Mouse (Mus musculus): Measurements from ENCODE around the gene AC129217.1.
A peak's percentile ranks its signal among the peaks of the same experiment; 100 is the strongest.

AC129217.1 gene

GRCm38 (mm10) chr19:8829660-8830059, at the start of gene AC129217.1:
AC129217.1 (plus strand) TSS chr19:8829773.
- no peak for DNase-seq (ENCODE audit: low spot score in 2 of 2)

- DNase-seq (ENCODE audit: low spot score in 2 of 2), result peak; percentile 94 to 97
Observed at GRCm38 (mm10) chr19:8786008-8786781, 43.4 kb upstream of the AC129217.1 start, which contains the start of gene Taf6l. Taf6l (minus strand) TSS chr19:8786417.

- DNase-seq (ENCODE audit: low spot score in 2 of 2), result no peak
Observed at GRCm38 (mm10) chr19:8788521-8788920, 41.1 kb upstream of the AC129217.1 start.

- no peak for DNase-seq (ENCODE audit: low spot score in 2 of 2)
Observed at GRCm38 (mm10) chr19:8789171-8789570, 40.4 kb upstream of the AC129217.1 start.

GRCm38 (mm10) chr19:8790171-8790570, 39.4 kb upstream of the AC129217.1 start:
- DNase-seq (ENCODE audit: low spot score in 2 of 2), result no peak

- DNase-seq (ENCODE audit: low spot score in 2 of 2), result peak; percentile 93 to 94
Observed at GRCm38 (mm10) chr19:8798264-8798946, 31.2 kb upstream of the AC129217.1 start, which contains the start of gene Polr2g. Polr2g (minus strand) TSS chr19:8798577.

GRCm38 (mm10) chr19:8798947-8799315, 30.6 kb upstream of the AC129217.1 start:
- no peak for DNase-seq (ENCODE audit: low spot score in 2 of 2)

DNA sequence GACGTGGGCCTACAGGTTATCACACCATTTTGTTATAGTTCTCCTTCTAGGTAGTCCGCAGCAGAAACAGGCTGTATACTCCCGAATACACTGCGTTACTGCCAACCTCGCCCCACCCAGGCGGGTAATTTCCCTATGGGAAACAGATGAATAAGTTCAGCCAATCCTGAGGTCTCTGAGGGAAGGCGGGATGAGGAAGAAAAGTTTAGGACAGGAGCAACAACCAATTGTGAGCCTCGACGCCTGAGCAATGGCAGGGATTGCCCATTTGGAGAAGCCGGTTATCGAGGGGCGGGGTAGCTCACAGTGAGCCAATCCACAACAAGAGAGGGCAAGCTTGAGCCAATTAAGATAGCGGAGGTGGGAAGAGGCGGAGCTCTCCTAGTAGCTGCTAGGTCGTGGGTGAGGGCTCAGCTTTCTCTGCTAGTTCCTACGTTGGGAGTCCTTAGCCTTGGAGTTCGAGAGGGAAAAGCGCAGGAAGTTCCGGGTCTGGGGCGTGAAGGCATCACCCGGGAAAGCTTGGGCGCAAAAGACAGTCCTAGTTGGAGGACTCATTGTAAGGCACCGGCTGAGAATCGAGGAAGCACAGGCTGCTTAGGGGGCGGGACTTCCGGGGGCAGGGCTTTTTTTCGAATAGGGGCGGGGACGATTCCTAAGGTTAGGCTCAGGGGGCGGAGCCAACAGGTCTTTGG, 27.3 kb upstream of the AC129217.1 start, which contains the start of gene Zbtb3:
Gene Zbtb3, plus strand, starts transcription at position 426 of the 692 bp plus-strand sequence.
- peak; percentile 98 to 99 for DNase-seq (ENCODE audit: low spot score in 2 of 2)

DNA sequence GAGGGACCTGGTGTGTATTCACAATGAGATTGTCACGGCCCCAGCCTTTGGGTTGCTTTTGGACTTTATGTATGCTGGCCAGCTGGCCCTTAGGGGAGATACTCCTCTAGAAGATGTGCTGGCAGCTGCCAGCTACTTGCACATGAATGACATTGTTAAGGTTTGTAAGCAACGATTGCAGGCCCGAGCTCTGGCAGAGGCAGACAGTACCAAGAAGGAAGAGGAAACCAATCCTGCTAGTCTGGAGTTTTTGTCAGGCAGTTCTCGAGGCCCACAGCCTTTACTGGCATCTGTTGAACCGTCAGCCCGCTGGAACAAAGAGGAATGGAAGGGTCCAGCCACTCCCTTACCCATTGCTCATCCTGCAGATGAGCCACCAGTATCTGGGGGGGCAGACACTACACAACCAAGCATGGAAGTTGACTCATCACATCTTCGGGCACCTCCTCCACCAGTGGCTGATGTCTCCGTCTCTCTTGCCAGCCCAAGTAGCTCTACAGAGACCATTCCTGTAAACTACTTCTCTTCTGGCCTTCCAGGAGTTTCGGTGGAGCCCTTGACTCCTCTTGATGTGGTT, 26.3 kb upstream of the AC129217.1 start:
- no peak for DNase-seq (ENCODE audit: low spot score in 2 of 2)

GRCm38 (mm10) chr19:8803879-8804660, 25.5 kb upstream of the AC129217.1 start:
- no peak for DNase-seq (ENCODE audit: low spot score in 2 of 2)

GRCm38 (mm10) chr19:8806810-8807209, 22.8 kb upstream of the AC129217.1 start:
- no peak for DNase-seq (ENCODE audit: low spot score in 2 of 2)

- DNase-seq (ENCODE audit: low spot score in 2 of 2), result no peak
Observed at GRCm38 (mm10) chr19:8815812-8816211, 13.8 kb upstream of the AC129217.1 start.

- no peak for DNase-seq (ENCODE audit: low spot score in 2 of 2)
Observed at GRCm38 (mm10) chr19:8817001-8817400, 12.6 kb upstream of the AC129217.1 start.

DNA sequence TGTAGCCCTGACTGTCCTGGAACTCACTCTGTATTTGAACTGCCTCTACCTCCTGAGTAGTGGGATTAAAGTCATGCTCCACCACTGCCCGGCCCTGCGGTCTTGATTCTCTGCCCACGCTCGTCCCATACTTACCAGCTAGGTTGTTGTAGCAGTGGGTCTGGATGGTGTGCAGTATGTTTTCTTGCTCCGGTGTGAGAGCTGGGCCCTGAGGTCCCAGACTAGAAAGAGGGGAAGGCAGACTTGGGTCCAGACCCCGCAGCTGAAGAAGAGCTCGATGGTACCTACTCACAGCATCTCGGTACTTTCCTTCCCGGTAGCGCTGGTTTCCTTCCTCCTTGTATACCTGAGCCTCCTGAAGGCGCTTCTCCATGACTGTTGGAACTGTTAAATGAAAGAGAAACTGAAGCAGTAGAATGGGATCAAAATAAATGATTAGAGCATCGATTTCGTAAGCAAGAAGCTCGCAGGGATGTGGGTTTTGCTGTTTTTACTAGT, 11.2 kb upstream of the AC129217.1 start:
- no peak for DNase-seq (ENCODE audit: low spot score in 2 of 2)

DNA sequence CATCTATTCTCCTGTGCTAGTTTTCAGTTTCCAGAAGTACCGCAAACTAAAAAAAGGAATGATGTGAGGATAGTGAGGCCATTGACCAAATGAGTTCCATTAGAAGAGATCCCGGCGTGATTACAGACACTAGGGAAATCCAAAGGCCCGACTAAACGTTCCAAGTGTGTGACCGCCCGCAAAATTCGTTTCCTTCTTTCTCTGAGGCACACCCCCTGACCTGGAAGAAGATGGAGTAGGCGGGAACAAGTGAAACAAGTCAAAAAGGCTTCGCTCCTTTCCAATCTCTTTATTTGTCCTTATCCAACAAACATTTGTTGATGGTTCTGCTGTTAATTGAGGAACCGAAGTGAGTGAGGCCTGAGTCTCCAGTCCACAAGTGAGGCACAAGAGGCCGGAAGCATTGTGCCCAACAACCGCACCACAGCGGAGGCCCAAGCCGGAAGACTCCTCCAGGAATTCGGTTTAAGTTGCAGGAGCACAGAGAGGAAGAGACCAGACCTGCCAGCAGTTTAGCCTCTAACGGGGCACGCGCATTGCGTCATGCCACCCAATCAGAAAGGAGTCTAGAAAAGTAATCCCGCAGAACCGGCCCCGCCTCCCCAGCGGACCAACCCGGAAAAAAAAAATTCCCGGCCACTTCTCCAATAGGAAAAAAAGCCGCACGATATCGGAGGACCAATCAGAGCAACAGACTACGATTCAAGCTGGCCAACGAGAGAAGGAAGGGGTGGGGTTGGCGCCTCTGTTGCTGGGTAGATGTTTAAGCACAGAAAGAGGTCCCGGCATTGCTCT, 10.6 kb upstream of the AC129217.1 start, which contains the start of gene Ttc9c:
Gene Ttc9c, minus strand, starts transcription at position 533 of the 795 bp plus-strand sequence.
- peak; percentile 98 to 99 for DNase-seq (ENCODE audit: low spot score in 2 of 2)

GRCm38 (mm10) chr19:8819596-8820423, 9.8 kb upstream of the AC129217.1 start, which contains the start of gene Hnrnpul2:
Hnrnpul2 (plus strand) TSS chr19:8820010.
- DNase-seq (ENCODE audit: low spot score in 2 of 2), result peak; percentile 99

DNA sequence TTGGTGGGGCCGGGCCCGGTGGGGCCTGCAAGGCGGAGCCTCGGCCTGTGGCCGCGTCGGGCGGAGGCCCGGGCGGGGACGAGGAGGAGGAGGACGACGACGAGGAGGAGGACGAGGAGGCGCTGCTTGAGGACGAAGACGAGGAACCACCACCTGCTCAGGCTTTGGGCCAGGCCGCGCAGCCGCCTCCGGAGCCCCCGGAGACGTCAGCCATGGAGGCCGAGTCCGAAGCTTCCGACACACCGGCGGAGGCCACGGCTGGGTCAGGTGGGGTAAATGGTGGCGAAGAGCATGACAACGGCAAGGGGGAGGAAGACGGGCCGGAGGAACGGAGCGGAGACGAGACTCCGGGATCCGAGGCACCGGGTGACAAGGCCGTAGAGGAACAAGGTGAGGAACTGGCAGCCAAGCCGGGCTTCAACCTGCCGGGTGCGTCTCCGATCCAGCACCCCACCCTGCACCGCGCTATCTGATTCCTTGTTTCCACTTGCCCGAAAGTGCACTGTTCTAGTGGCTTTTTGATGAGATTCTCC, 9.1 kb upstream of the AC129217.1 start:
- DNase-seq (ENCODE audit: low spot score in 2 of 2), result no peak

DNA sequence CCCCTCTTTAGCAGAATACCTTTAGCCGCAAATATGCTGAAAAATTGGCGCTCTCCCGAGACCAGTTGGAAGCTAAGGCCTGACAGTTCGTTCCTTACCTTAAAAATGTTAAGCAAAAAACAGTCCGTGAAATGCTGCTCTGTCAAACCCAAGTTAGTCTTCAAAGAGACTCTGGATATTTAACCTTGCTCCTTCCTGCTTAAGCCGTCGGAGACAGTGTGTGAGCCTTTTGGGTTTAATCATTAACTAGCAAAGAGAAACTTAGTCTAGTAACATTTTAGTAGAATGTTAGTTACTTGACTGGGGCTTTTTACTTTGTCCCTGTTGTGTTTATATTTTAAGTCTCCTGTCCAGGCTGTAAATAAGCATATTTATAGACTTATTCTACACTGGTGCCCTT, 8.4 kb upstream of the AC129217.1 start:
- no peak for DNase-seq (ENCODE audit: low spot score in 2 of 2)

DNA sequence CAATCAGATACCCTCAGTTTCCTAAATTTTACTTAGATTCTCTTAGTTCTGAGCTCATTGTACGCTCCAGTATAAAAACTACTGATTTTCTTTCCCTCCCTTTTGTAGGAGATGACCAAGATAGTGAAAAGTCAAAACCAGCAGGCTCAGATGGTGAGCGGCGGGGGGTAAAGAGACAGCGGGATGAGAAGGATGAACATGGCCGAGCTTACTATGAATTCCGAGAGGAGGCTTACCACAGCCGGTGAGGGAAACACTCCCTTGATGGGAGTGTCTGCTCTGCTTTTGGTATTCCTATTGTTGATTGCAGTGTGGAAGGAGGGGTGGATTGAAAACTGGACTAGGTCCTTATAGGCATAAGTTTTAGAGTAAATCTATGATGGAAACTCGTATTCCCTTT, 6.9 kb upstream of the AC129217.1 start:
- no peak for DNase-seq (ENCODE audit: low spot score in 2 of 2)

Data from heart, adult 9 months (tissue).